ENCODE assay signal across 18 mouse cellular contexts in genomic region chr4:41057361-41057760, GRCm38 (mm10). TPM values are rescaled to one million over a fixed set of nuclear protein-coding genes. Genes with fewer than 3 reads are reported as not detected.
DNase-seq lines count a peak whose midpoint lies in the region; ATAC-seq lines count a peak whose summit lies in the region.
"Had no signal": no experiment of that assay in that cellular context is flagged by ENCODE, and none has a peak within 500 bp of the region (broad histone marks: within the 10 kb centered on the region; RNA-seq: fewer than 3 reads in every experiment).

No protein-coding gene starts in this region.

- H3K9ac ChIP-seq in kidney, embryonic 16.5 days (replicated peaks; ENCODE audit: low read length), result peak overlapping the region; percentile 46; the same call in 1 of the 2 replicates
- H3K9ac ChIP-seq: heart, embryonic 13.5 days; lung, embryonic 15.5 days; midbrain, embryonic 15.5 days had no signal

- DNase-seq in kidney, adult 9 months, result no peak
- DNase-seq in cerebellum, adult 18-20 months, result peak; percentile 33 to 50
- DNase-seq in cerebellum, postnatal 36 days, result peak; percentile 43 to 50
- DNase-seq in retina, embryonic 14.5 days (ENCODE audit: low spot score), result no peak
- no peak for DNase-seq in layer of hippocampus, postnatal 36 days
- DNase-seq: adrenal gland, postnatal 36 days; gastrocnemius, postnatal 25 days; heart, postnatal 4 days; right cerebral cortex, postnatal 14 days had no signal

- no peaks in the 10 kb centered on the region for H3K36me3 ChIP-seq in kidney, embryonic 16.5 days (ENCODE audit: insufficient read depth, low read length)
- H3K36me3 ChIP-seq: heart, embryonic 13.5 days; lung, embryonic 15.5 days; midbrain, embryonic 15.5 days had no signal

- no peak overlapping the region for H3K4me2 ChIP-seq in kidney, embryonic 16.5 days (replicated peaks; ENCODE audit: low read depth, low read length)
- H3K4me2 ChIP-seq: heart, embryonic 13.5 days; lung, embryonic 15.5 days; midbrain, embryonic 15.5 days had no signal

- H3K27me3 ChIP-seq in kidney, embryonic 16.5 days (ENCODE audit: insufficient read depth, low read length), result no peaks in the 10 kb centered on the region
- H3K27me3 ChIP-seq: lung, embryonic 15.5 days; midbrain, embryonic 15.5 days had no signal

- no peaks in the 10 kb centered on the region for H3K9me3 ChIP-seq in kidney, embryonic 16.5 days (ENCODE audit: low read length)
- H3K9me3 ChIP-seq: heart, embryonic 13.5 days; lung, embryonic 15.5 days; midbrain, embryonic 15.5 days had no signal

- H3K4me3 ChIP-seq in kidney, embryonic 16.5 days (ENCODE audit: low read length), result no peak overlapping the region
- H3K4me3 ChIP-seq: heart, embryonic 13.5 days; lung, embryonic 15.5 days; midbrain, embryonic 15.5 days had no signal

- peaks cover 25% of the 10 kb centered on the region for H3K4me1 ChIP-seq in kidney, embryonic 16.5 days (ENCODE audit: insufficient read depth, low read length)
- H3K4me1 ChIP-seq: midbrain, embryonic 15.5 days had no signal

- ATAC-seq in kidney, embryonic 16.5 days (ENCODE audit: low FRiP score, low TSS enrichment), result 0 out of 2 replicates have a peak, but pooled peaks have one; percentile 14
- no peak for ATAC-seq in erythroid progenitor cell, adult 5-6 weeks (replicated peaks; ENCODE audit: low FRiP score, poor library complexity, severe bottlenecking)
- ATAC-seq: midbrain, embryonic 15.5 days had no signal

- WGBS in kidney, embryonic 16.5 days, result 36% methylated on average over 6 of the region's 9 CpGs

- peak overlapping the region; percentile 91 for H3K27ac ChIP-seq in kidney, embryonic 16.5 days (ENCODE audit: low read length)
- H3K27ac ChIP-seq: heart, embryonic 13.5 days; lung, embryonic 15.5 days; midbrain, embryonic 15.5 days had no signal

RNA-seq across cellular contexts. Expression of gene Aqp7, which starts 9.4 kb away (rescaled TPM):
- polyA plus RNA-seq in kidney, embryonic 16.5 days (2015; fragmentation: Nextera tagmentation; extraction: Ambion mirVana), result 1.2 and 2.4 TPM in 2 replicates
- total RNA-seq in layer of hippocampus, postnatal 36 days (2021), result not detected
- total RNA-seq in erythroid progenitor cell, adult 5-6 weeks (2015; ENCODE audit: low replicate concordance), result not detected in 2 replicates
- not detected in 2 replicates for total RNA-seq in erythroid progenitor cell, adult 5-6 weeks (2017; ENCODE audit: low replicate concordance)
- total RNA-seq: megakaryocyte progenitor cell, adult 5-6 weeks had no signal
- polyA plus RNA-seq: embryonic facial prominence, embryonic 11.5 days; forebrain, embryonic 11.5 days; heart, embryonic 13.5 days; limb, embryonic 11.5 days; lung, embryonic 15.5 days; midbrain, embryonic 15.5 days had no signal

RNA-seq across cellular contexts. Expression of gene Aqp3, which starts 40.6 kb away (rescaled TPM):
- polyA plus RNA-seq in kidney, embryonic 16.5 days (2015; fragmentation: Nextera tagmentation; extraction: Ambion mirVana), result 55.3 and 56.8 TPM in 2 replicates
- total RNA-seq in layer of hippocampus, postnatal 36 days (2021), result not detected
- not detected in 2 replicates for total RNA-seq in erythroid progenitor cell, adult 5-6 weeks (2015; ENCODE audit: low replicate concordance)
- 0.26 TPM in 1 of 2 replicates, not detected in the other for total RNA-seq in erythroid progenitor cell, adult 5-6 weeks (2017; ENCODE audit: low replicate concordance)
- total RNA-seq: gastrocnemius, postnatal 25 days; megakaryocyte progenitor cell, adult 5-6 weeks had no signal

Comparison
In these comparisons a context has a peak if more than half of its experiments do, and no peak if none do; other contexts are left out.
1. DNase-seq: peak in cerebellum, adult 18-20 months (2 of 2) and cerebellum, postnatal 36 days (2 of 2); none in kidney, adult 9 months (single experiment), retina, embryonic 14.5 days (single experiment) and layer of hippocampus, postnatal 36 days (0 of 2).